Mouse (Mus musculus): Measurements from ENCODE around the gene Itprip. TPM values are rescaled to one million over a fixed set of nuclear protein-coding genes. Genes with fewer than 3 reads are reported as not detected.

Itprip gene
- polyA plus RNA-seq (2016; fragmentation: Nextera tagmentation; extraction: Ambion mirVana) = 19.9 and 21.4 TPM in 2 replicates

- WGBS = under 1% methylated on average over 48 of the region's 48 CpGs
- Histone ChIP-seq H3K27ac (replicated peaks) (peak within 1 kb of the TSS; percentile 97), H3K4me1 (peaks cover 29% of the 10 kb centered on the region), H3K9me3 (no peaks in the 10 kb centered on the region), H3K4me3 (peak within 1 kb of the TSS; percentile 85), H3K27me3 (replicated peaks; ENCODE audit: low read depth, poor library complexity, severe bottlenecking) (no peaks in the 10 kb centered on the region), H3K36me3 (replicated peaks) (0 out of 2 replicates have a peak, but pooled peaks cover under 1% of the 10 kb centered on the region)
- DNase-seq (ENCODE audit: low spot score) = peak; percentile 85
Measured at GRCm38 (mm10) chr19:47919126-47919965, at the start of gene Itprip, which contains the start of gene Cfap43. Itprip (minus strand) TSS chr19:47919299. Cfap43 (minus strand) TSS chr19:47919287.

DNA sequence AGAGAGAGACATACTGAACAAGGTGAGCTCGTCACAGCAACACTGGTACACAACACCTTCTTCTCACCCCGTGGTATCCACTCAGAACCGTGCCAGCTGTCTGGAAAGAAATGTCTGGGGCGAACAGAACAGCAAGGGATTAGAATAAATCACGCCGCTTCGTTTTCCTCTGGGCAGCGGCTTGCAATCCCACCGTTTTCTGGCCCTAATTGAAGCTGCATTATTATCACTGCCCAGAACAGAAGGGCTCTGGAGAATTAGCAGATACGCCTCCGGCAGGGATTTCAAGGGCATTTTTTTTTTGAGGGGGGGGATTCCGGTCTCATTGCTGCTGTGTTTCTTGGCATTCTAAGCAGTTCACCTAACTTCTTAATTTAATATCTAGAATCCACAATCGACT, 39.1 kb upstream of the Itprip start:
- Histone ChIP-seq H3K4me3 (no peak overlapping the region), H3K9me3 (0 out of 2 replicates have a peak, but pooled peaks cover 2% of the 10 kb centered on the region), H3K36me3 (replicated peaks) (no peaks in the 10 kb centered on the region), H3K27ac (replicated peaks) (no peak overlapping the region), H3K27me3 (replicated peaks; ENCODE audit: low read depth, poor library complexity, severe bottlenecking) (no peaks in the 10 kb centered on the region), H3K4me1 (no peaks in the 10 kb centered on the region)
- WGBS = 77% methylated on average over 13 of the region's 13 CpGs
- DNase-seq (ENCODE audit: low spot score) = no peak

- Histone ChIP-seq H3K27ac (replicated peaks) (no peak overlapping the region), H3K9me3 (no peaks in the 10 kb centered on the region), H3K4me1 (no peaks in the 10 kb centered on the region), H3K27me3 (replicated peaks; ENCODE audit: low read depth, poor library complexity, severe bottlenecking) (no peaks in the 10 kb centered on the region), H3K4me3 (no peak overlapping the region), H3K36me3 (replicated peaks) (no peaks in the 10 kb centered on the region)
- DNase-seq (ENCODE audit: low spot score) = no peak
- WGBS = 65% methylated on average over 9 of the region's 9 CpGs
Measured at GRCm38 (mm10) chr19:47953169-47953568, 34.1 kb upstream of the Itprip start.

DNA sequence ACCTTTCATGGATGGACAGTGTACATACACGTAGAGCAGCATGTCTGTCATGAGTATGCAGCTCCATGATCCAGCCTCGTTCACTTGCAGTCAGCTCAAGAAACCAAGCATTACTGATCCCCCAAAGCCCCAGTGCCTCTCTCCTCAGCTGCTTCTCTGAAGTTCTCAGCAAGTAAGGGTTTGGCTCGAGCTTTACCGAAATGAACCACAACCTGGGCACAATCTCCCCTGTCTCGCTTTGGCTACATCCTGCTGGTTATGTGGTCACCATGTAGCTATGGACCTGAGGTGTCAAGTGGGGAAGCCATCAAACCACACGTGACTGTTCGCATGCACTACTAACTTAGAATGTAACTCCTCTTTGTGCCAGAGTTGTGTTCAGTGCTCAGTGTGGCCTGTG, 31.8 kb upstream of the Itprip start:
- H3K9me3 ChIP-seq = no peaks in the 10 kb centered on the region
- peaks cover 4% of the 10 kb centered on the region; the same call in 1 of the 2 replicates for H3K4me1 ChIP-seq
- DNase-seq (ENCODE audit: low spot score) = no peak
- H3K36me3 ChIP-seq (replicated peaks) = no peaks in the 10 kb centered on the region
- H3K27me3 ChIP-seq (replicated peaks; ENCODE audit: low read depth, poor library complexity, severe bottlenecking) = no peaks in the 10 kb centered on the region; the same call in 1 of the 2 replicates
- WGBS = 89% methylated on average over 7 of the region's 7 CpGs
- no peak overlapping the region for H3K27ac ChIP-seq (replicated peaks)
- H3K4me3 ChIP-seq = no peak overlapping the region

DNA sequence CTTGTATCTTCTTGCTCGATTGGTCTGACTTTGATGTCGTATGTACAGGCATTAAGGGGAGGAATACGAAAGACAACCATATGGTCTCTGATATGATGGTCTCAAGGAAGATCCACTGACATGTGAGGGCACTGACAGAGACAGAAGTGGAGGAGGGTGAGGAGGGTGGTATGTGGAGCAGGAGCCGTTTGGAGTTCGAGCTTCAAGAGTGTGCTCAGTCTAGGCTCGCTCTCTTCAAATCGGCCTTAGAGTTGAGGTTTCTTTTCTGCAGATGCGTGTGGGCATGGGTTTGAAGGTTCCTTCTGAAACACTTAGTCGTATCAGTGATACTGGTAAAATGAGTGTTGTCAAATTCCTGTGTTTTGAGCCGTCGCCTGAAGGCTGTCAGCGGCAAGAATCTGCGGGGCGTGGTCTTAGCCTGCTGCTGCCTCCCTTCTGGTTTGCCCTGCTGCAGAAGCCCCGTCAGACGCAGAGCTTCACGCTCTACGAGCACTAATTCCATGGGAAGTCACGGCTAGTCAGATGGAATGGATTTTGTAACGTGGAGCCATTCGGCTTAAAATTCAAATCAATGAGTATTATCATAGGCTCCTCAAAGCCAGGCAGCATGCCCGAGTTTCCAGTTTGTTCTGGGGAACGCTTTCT, 27.8 kb upstream of the Itprip start:
- DNase-seq (ENCODE audit: low spot score) = peak; percentile 29
- peaks cover 4% of the 10 kb centered on the region; the same call in 1 of the 2 replicates for H3K4me1 ChIP-seq
- H3K27ac ChIP-seq (replicated peaks) = no peak overlapping the region
- H3K9me3 ChIP-seq = no peaks in the 10 kb centered on the region
- H3K27me3 ChIP-seq (replicated peaks; ENCODE audit: low read depth, poor library complexity, severe bottlenecking) = no peaks in the 10 kb centered on the region; the same call in 1 of the 2 replicates
- WGBS = 51% methylated on average over 23 of the region's 23 CpGs
- no peaks in the 10 kb centered on the region for H3K36me3 ChIP-seq (replicated peaks)
- H3K4me3 ChIP-seq = no peak overlapping the region

DNA sequence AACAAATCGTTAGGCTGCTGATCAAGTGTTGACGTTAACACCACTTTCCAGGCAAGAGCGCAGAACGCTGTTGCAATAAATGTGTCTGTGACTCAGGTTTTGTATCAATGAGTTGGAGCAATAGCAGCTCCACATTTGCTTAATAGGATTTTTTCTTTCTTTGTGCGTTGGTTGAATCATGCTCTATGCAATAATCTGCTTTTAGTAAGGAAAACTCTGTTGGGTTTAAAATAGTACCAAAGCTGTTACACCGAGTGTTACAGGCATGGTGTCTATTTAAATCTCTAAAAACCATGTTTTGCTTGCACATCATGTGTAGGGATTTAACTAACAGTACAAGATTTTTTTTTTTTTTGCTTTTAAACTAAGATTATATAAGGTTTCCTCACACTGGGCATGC, 20.3 kb upstream of the Itprip start:
- peaks cover 29% of the 10 kb centered on the region for H3K27me3 ChIP-seq (replicated peaks; ENCODE audit: low read depth, poor library complexity, severe bottlenecking)
- WGBS = 90% methylated on average over 6 of the region's 6 CpGs
- H3K9me3 ChIP-seq = no peaks in the 10 kb centered on the region
- no peak for DNase-seq (ENCODE audit: low spot score)
- peaks cover 13% of the 10 kb centered on the region for H3K4me1 ChIP-seq
- H3K27ac ChIP-seq (replicated peaks) = no peak overlapping the region
- no peaks in the 10 kb centered on the region for H3K36me3 ChIP-seq (replicated peaks)
- no peak overlapping the region for H3K4me3 ChIP-seq

DNA sequence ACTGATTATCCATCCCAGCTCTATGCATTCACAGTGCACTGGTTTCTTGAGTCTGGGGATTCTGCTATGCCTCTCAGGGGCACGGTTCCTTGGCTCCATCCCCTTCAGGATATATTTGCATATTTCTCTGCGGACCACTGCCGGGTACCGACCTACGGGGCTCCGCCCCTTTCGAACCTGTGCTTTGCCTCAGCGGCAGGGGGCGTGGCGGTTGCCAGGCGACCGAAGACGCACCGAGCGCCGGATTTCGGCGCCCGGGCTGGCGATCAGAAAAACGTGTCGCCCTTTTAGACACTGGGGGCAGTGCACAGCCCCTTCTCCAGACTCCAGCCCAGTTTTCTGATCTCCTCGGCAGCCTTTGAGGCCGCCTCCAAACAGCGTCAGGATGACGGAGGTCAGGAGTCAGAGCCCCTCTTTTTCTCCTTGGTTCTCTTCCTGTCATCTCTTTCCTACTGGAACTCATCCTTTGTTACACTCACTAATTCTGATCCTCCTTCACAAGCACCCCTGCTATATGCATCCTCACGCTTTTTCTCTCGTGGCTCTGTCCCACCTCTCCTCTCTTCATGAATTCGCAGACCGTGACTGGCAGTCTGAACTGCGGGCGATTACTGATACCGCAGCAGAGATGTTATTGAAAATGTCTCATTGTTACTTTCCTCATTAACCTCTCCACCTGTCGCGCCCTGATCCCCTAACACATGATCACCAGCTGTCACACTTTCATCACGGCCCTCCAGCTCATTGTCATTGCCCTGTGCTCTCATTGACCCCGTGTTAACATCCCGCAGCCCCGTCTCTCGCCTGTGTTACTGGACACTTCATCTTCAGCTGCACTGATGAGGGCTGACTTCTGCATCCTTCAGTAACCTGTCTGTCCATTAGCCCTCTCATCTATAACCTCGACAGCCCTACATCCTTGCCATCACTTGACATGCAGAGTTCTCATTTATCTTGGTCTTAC, 18.6 kb upstream of the Itprip start, which contains the start of gene Cfap58:
Gene Cfap58, plus strand, starts transcription at position 233 of the 964 bp plus-strand sequence.
- Histone ChIP-seq H3K27ac (replicated peaks) (no peak within 1 kb of the TSS), H3K27me3 (replicated peaks; ENCODE audit: low read depth, poor library complexity, severe bottlenecking) (peaks cover 29% of the 10 kb centered on the region), H3K9me3 (no peaks in the 10 kb centered on the region), H3K4me3 (peak within 1 kb of the TSS; percentile 48), H3K36me3 (replicated peaks) (no peaks in the 10 kb centered on the region), H3K4me1 (peaks cover 13% of the 10 kb centered on the region)
- DNase-seq (ENCODE audit: low spot score) = peak; percentile 91
- 5% methylated on average over 41 of the region's 41 CpGs for WGBS

DNA sequence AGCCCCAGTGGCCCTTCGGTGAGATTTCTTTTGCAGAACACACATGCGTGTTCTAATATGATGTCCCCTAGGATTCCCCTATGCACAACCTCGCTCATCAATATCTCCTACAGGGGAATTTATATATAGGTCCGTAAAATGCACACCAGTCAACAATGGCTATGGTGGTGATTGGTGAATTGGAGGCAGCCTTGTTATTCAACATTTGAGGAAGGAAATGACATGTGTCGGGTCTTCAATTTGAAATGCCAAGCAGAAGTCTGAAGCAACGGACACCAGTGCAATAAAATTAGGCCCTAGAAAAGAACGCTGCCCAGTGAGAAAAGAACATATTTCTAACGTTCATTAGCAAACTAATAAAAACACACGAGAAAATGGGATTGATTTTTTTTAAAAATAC, 17.8 kb upstream of the Itprip start:
- H3K27me3 ChIP-seq (replicated peaks; ENCODE audit: low read depth, poor library complexity, severe bottlenecking) = peaks cover 29% of the 10 kb centered on the region
- 77% methylated on average over 9 of the region's 9 CpGs for WGBS
- peaks cover 13% of the 10 kb centered on the region for H3K4me1 ChIP-seq
- H3K36me3 ChIP-seq (replicated peaks) = no peaks in the 10 kb centered on the region
- no peak for DNase-seq (ENCODE audit: low spot score)
- H3K9me3 ChIP-seq = no peaks in the 10 kb centered on the region
- no peak overlapping the region for H3K27ac ChIP-seq (replicated peaks)
- H3K4me3 ChIP-seq = peak overlapping the region; percentile 48

DNA sequence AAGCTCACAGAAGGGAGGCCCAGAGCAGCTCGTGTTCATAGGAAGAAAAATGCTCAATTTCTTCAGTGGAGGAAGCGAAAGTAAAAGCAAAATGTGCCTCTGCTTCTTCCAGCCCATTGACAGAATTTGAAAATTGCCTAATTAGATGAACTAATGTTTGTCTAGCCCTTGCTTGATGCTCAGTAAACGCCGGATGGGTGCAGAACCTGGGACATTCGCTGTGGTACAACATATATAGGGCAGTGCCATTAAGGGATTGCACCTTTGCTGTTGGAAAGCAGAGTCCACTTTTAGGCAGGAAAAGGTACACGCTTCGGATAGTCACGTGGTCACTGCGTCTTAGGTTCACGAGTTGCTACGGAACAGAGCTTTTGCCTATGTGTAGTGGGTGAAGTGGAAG, 17.4 kb upstream of the Itprip start:
- Histone ChIP-seq H3K4me1 (peaks cover 13% of the 10 kb centered on the region), H3K9me3 (no peaks in the 10 kb centered on the region), H3K4me3 (no peak overlapping the region), H3K36me3 (replicated peaks) (no peaks in the 10 kb centered on the region), H3K27me3 (replicated peaks; ENCODE audit: low read depth, poor library complexity, severe bottlenecking) (peaks cover 29% of the 10 kb centered on the region), H3K27ac (replicated peaks) (no peak overlapping the region)
- DNase-seq (ENCODE audit: low spot score) = no peak
- 90% methylated on average over 11 of the region's 11 CpGs for WGBS

DNA sequence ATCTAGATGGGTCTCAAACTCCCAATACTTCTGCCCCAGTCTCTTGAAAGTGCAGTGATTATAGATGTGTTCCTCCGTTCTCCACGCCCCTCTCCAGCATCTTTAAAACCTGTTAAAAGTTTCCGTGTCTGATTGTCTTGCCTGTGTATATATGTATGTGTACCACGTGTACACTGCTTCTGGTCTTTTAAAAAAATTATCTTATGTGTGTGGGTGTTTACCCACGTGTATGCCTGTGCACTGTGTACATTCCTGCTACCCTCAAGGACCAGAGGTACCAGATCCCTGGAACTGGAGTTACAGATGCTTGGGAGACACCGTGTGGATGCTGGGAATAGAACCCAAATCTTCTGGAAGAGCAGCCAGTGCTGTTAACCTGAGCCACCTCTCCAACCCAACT, 16.4 kb upstream of the Itprip start:
- WGBS = 85% methylated on average over 6 of the region's 6 CpGs

GRCm38 (mm10) chr19:47934636-47935238, 15.6 kb upstream of the Itprip start:
- Histone ChIP-seq H3K36me3 (replicated peaks) (no peaks in the 10 kb centered on the region), H3K4me3 (no peak overlapping the region), H3K27ac (replicated peaks) (no peak overlapping the region), H3K4me1 (peaks cover 13% of the 10 kb centered on the region), H3K9me3 (no peaks in the 10 kb centered on the region), H3K27me3 (replicated peaks; ENCODE audit: low read depth, poor library complexity, severe bottlenecking) (peaks cover 16% of the 10 kb centered on the region)
- no peak for DNase-seq (ENCODE audit: low spot score)
- WGBS = 74% methylated on average over 16 of the region's 16 CpGs

More for the DNA sequence above, 16.4 kb upstream of the Itprip start:
- no peak for DNase-seq (ENCODE audit: low spot score)
- Histone ChIP-seq H3K27ac (replicated peaks) (no peak overlapping the region), H3K4me3 (no peak overlapping the region), H3K4me1 (peaks cover 13% of the 10 kb centered on the region), H3K36me3 (replicated peaks) (no peaks in the 10 kb centered on the region), H3K9me3 (no peaks in the 10 kb centered on the region), H3K27me3 (replicated peaks; ENCODE audit: low read depth, poor library complexity, severe bottlenecking) (peaks cover 24% of the 10 kb centered on the region)
